Mouse (Mus musculus): ENCODE measurements at regions not wholly inside any gene's neighbourhood (a gene's known extent, or its start where the extent isn't known, plus 50 kb on each side); places are given as distances from the start of the nearest gene placed in this dataset.
A peak's percentile ranks its signal among the peaks of the same experiment; 100 is the strongest.

DNA sequence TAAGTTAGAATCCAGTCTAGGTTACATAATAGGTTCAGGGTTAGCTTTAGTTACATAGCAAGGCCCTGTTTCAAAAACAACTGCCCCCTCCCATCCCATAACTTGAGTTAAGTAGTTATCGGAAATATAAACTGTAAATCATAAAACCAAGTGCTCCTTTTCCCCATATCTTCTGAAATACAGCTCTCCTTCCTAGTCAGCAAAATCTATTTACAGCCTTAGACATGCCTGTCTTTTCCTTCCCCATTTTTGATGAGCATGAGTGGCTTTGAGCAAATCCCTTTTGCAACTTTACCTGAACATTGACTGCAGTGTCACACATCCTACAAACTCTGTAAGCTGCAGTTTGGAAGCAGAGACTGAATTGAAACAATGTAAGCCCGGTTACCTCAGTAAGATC lies 156.4 kb upstream of the Zfand5 start:
- Histone ChIP-seq H3K27me3 (ENCODE audit: control insufficient read depth, insufficient read depth, low read length, poor library complexity, severe bottlenecking) (no peaks in the 10 kb centered on the region), H3K9ac (ENCODE audit: low read depth, poor library complexity, severe bottlenecking) (no peak overlapping the region), H3K9me3 (replicated peaks; ENCODE audit: control insufficient read depth, insufficient read depth, low read length, poor library complexity, severe bottlenecking) (no peaks in the 10 kb centered on the region), H3K27ac (ENCODE audit: insufficient read depth, low read length) (no peak overlapping the region), H3K36me3 (ENCODE audit: control insufficient read depth, insufficient read depth, low read length, poor library complexity, severe bottlenecking) (no peaks in the 10 kb centered on the region), H3K4me3 (ENCODE audit: low read depth, low read length) (no peak overlapping the region), H3K4me1 (ENCODE audit: control insufficient read depth, insufficient read depth, low read length) (no peaks in the 10 kb centered on the region)
- no peak for TF ChIP-seq CTCF (IDR thresholded peaks at IDR 0.05; ENCODE audit: low read depth, low read length)

GRCm38 (mm10) chr19:21111836-21112235 lies 157.8 kb upstream of the Tmc1 start:
- no peak overlapping the region for H3K4me3 ChIP-seq (ENCODE audit: low read depth, low read length)
- H3K27me3 ChIP-seq (ENCODE audit: control insufficient read depth, insufficient read depth, low read length, poor library complexity, severe bottlenecking), result no peaks in the 10 kb centered on the region
- TF ChIP-seq POLR2A (IDR thresholded peaks at IDR 0.05; ENCODE audit: insufficient read depth, low read length), result no peak
- H3K27ac ChIP-seq (ENCODE audit: insufficient read depth, low read length), result no peak overlapping the region
- H3K9ac ChIP-seq (ENCODE audit: low read depth, poor library complexity, severe bottlenecking), result no peak overlapping the region
- H3K4me1 ChIP-seq (ENCODE audit: control insufficient read depth, insufficient read depth, low read length), result peaks cover 3% of the 10 kb centered on the region
- no peaks in the 10 kb centered on the region for H3K36me3 ChIP-seq (ENCODE audit: control insufficient read depth, insufficient read depth, low read length, poor library complexity, severe bottlenecking)
- H3K9me3 ChIP-seq (replicated peaks; ENCODE audit: control insufficient read depth, insufficient read depth, low read length, poor library complexity, severe bottlenecking), result no peaks in the 10 kb centered on the region

- no peak overlapping the region for H3K27ac ChIP-seq (ENCODE audit: insufficient read depth, low read length)
- no peaks in the 10 kb centered on the region for H3K36me3 ChIP-seq (ENCODE audit: control insufficient read depth, insufficient read depth, low read length, poor library complexity, severe bottlenecking)
- TF ChIP-seq EP300 (IDR thresholded peaks at IDR 0.05; ENCODE audit: insufficient read depth, low read depth, low read length) (no peak), POLR2A (IDR thresholded peaks at IDR 0.05; ENCODE audit: insufficient read depth, low read length) (no peak)
- H3K27me3 ChIP-seq (ENCODE audit: control insufficient read depth, insufficient read depth, low read length, poor library complexity, severe bottlenecking), result no peaks in the 10 kb centered on the region
- H3K9me3 ChIP-seq (replicated peaks; ENCODE audit: control insufficient read depth, insufficient read depth, low read length, poor library complexity, severe bottlenecking), result no peaks in the 10 kb centered on the region
- no peak overlapping the region for H3K9ac ChIP-seq (ENCODE audit: low read depth, poor library complexity, severe bottlenecking)
- H3K4me3 ChIP-seq (ENCODE audit: low read depth, low read length), result no peak overlapping the region
- peaks cover 5% of the 10 kb centered on the region for H3K4me1 ChIP-seq (ENCODE audit: control insufficient read depth, insufficient read depth, low read length)
Measured at GRCm38 (mm10) chr19:21108311-21108710, 154.3 kb upstream of the Tmc1 start.

- TF ChIP-seq EP300 (IDR thresholded peaks at IDR 0.05; ENCODE audit: insufficient read depth, low read depth, low read length) (peak; percentile 67; the same call in 1 of the 2 replicates), POLR2A (IDR thresholded peaks at IDR 0.05; ENCODE audit: insufficient read depth, low read length) (no peak)
- Histone ChIP-seq H3K27ac (ENCODE audit: insufficient read depth, low read length) (no peak overlapping the region), H3K9me3 (replicated peaks; ENCODE audit: control insufficient read depth, insufficient read depth, low read length, poor library complexity, severe bottlenecking) (no peaks in the 10 kb centered on the region), H3K36me3 (ENCODE audit: control insufficient read depth, insufficient read depth, low read length, poor library complexity, severe bottlenecking) (no peaks in the 10 kb centered on the region), H3K4me1 (ENCODE audit: control insufficient read depth, insufficient read depth, low read length) (peaks cover 5% of the 10 kb centered on the region), H3K27me3 (ENCODE audit: control insufficient read depth, insufficient read depth, low read length, poor library complexity, severe bottlenecking) (no peaks in the 10 kb centered on the region), H3K9ac (ENCODE audit: low read depth, poor library complexity, severe bottlenecking) (no peak overlapping the region), H3K4me3 (ENCODE audit: low read depth, low read length) (no peak overlapping the region)
Measured at GRCm38 (mm10) chr19:21107741-21108140, 153.7 kb upstream of the Tmc1 start.

DNA sequence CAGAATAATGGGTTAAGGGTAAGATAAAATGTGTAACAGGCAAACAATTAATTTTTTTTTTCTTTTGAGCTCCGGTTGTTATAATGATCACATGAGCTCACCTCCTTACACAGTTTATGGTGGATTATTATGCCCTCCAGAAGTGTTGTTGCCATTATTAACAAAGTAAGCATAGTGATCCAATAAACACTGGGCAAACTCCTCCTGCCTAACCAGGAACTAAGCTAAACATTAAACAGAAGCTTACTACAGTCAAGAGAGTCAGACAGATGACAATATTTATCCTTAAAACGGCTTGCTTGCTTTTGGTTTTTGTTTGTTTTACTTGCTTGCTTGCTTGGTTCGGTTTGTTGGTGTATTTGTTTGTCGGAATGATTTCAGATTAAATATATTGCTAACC lies 153.3 kb upstream of the Tmc1 start:
- H3K4me1 ChIP-seq (ENCODE audit: control insufficient read depth, insufficient read depth, low read length), result peaks cover 5% of the 10 kb centered on the region
- no peaks in the 10 kb centered on the region for H3K36me3 ChIP-seq (ENCODE audit: control insufficient read depth, insufficient read depth, low read length, poor library complexity, severe bottlenecking)
- H3K27me3 ChIP-seq (ENCODE audit: control insufficient read depth, insufficient read depth, low read length, poor library complexity, severe bottlenecking), result no peaks in the 10 kb centered on the region
- H3K27ac ChIP-seq (ENCODE audit: insufficient read depth, low read length), result no peak overlapping the region
- no peaks in the 10 kb centered on the region for H3K9me3 ChIP-seq (replicated peaks; ENCODE audit: control insufficient read depth, insufficient read depth, low read length, poor library complexity, severe bottlenecking)
- no peak overlapping the region for H3K4me3 ChIP-seq (ENCODE audit: low read depth, low read length)
- TF ChIP-seq POLR2A (IDR thresholded peaks at IDR 0.05; ENCODE audit: insufficient read depth, low read length) (no peak), CTCF (IDR thresholded peaks at IDR 0.05; ENCODE audit: low read depth, low read length) (no peak), EP300 (IDR thresholded peaks at IDR 0.05; ENCODE audit: insufficient read depth, low read depth, low read length) (no peak)
- H3K9ac ChIP-seq (ENCODE audit: low read depth, poor library complexity, severe bottlenecking), result no peak overlapping the region

- TF ChIP-seq EP300 (IDR thresholded peaks at IDR 0.05; ENCODE audit: insufficient read depth, low read depth, low read length) (no peak), POLR2A (IDR thresholded peaks at IDR 0.05; ENCODE audit: insufficient read depth, low read length) (no peak), CTCF (IDR thresholded peaks at IDR 0.05; ENCODE audit: low read depth, low read length) (no peak)
- Histone ChIP-seq H3K27me3 (ENCODE audit: control insufficient read depth, insufficient read depth, low read length, poor library complexity, severe bottlenecking) (no peaks in the 10 kb centered on the region), H3K9me3 (replicated peaks; ENCODE audit: control insufficient read depth, insufficient read depth, low read length, poor library complexity, severe bottlenecking) (no peaks in the 10 kb centered on the region), H3K4me3 (ENCODE audit: low read depth, low read length) (no peak overlapping the region), H3K4me1 (ENCODE audit: control insufficient read depth, insufficient read depth, low read length) (peaks cover 5% of the 10 kb centered on the region), H3K36me3 (ENCODE audit: control insufficient read depth, insufficient read depth, low read length, poor library complexity, severe bottlenecking) (no peaks in the 10 kb centered on the region), H3K9ac (ENCODE audit: low read depth, poor library complexity, severe bottlenecking) (no peak overlapping the region), H3K27ac (ENCODE audit: insufficient read depth, low read length) (no peak overlapping the region)
Measured at GRCm38 (mm10) chr19:21106766-21107165, 152.8 kb upstream of the Tmc1 start.

All from ES-Bruce4 (cell line).